Comparison of ENCODE assay signal across 8 mouse cellular contexts in genomic region chr9:43101936-43102595, GRCm38 (mm10). TPM values are rescaled to one million over a fixed set of nuclear protein-coding genes. Genes with fewer than 3 reads are reported as not detected.
A peak's percentile ranks its signal among the peaks of the same experiment; 100 is the strongest.
DNase-seq lines count a peak whose midpoint lies in the region; ATAC-seq lines count a peak whose summit lies in the region.

No protein-coding gene starts in this region.

- H3K36me3 ChIP-seq in kidney, embryonic 16.5 days (ENCODE audit: insufficient read depth, low read length): no peaks in the 10 kb centered on the region
- H3K36me3 ChIP-seq in liver, embryonic 15.5 days (replicated peaks): 0 out of 2 replicates have a peak, but pooled peaks cover 3% of the 10 kb centered on the region

- no peak for ATAC-seq in kidney, embryonic 16.5 days (ENCODE audit: low FRiP score, low TSS enrichment)
- peak; percentile 80 for ATAC-seq in liver, embryonic 15.5 days (ENCODE audit: insufficient read depth)

- peak overlapping the region; percentile 57 for H3K9ac ChIP-seq in kidney, embryonic 16.5 days (replicated peaks; ENCODE audit: low read length)
- peak overlapping the region; percentile 98 for H3K9ac ChIP-seq in liver, embryonic 15.5 days

- DNase-seq in kidney, postnatal 14 days: no peak
- DNase-seq in heart, adult 8-10 months (ENCODE audit: low spot score): peak; percentile 58
- DNase-seq in spleen, postnatal 36 days (ENCODE audit: low spot score in 2 of 2): peak; percentile 51 to 74
- DNase-seq in thymus, adult 18-20 months: no peak
- no peak for DNase-seq in adrenal gland, adult 18-20 months (ENCODE audit: low spot score in 2 of 2)
- no peak for DNase-seq in right cerebral cortex, adult 18-20 months

- peaks cover 43% of the 10 kb centered on the region for H3K4me1 ChIP-seq in kidney, embryonic 16.5 days (ENCODE audit: insufficient read depth, low read length)
- H3K4me1 ChIP-seq in liver, embryonic 15.5 days (replicated peaks): peaks cover 53% of the 10 kb centered on the region

- no peak overlapping the region for H3K27ac ChIP-seq in kidney, embryonic 16.5 days (ENCODE audit: low read length)
- H3K27ac ChIP-seq in liver, embryonic 15.5 days (replicated peaks): peak overlapping the region; percentile 97

- WGBS in kidney, embryonic 16.5 days: 74% methylated on average over 8 of the region's 8 CpGs
- WGBS in liver, embryonic 15.5 days (ENCODE audit: insufficient replicate concordance): 26% methylated on average over 8 of the region's 8 CpGs

- H3K4me2 ChIP-seq in kidney, embryonic 16.5 days (replicated peaks; ENCODE audit: low read depth, low read length): peak overlapping the region; percentile 77
- H3K4me2 ChIP-seq in liver, embryonic 15.5 days: peak overlapping the region; percentile 81

- H3K27me3 ChIP-seq in kidney, embryonic 16.5 days (ENCODE audit: insufficient read depth, low read length): no peaks in the 10 kb centered on the region
- peaks cover 25% of the 10 kb centered on the region for H3K27me3 ChIP-seq in liver, embryonic 15.5 days

- H3K4me3 ChIP-seq in kidney, embryonic 16.5 days (ENCODE audit: low read length): peak overlapping the region; percentile 21
- H3K4me3 ChIP-seq in liver, embryonic 15.5 days (replicated peaks): peak overlapping the region; percentile 93

- no peaks in the 10 kb centered on the region for H3K9me3 ChIP-seq in kidney, embryonic 16.5 days (ENCODE audit: low read length)
- H3K9me3 ChIP-seq in liver, embryonic 15.5 days (replicated peaks): no peaks in the 10 kb centered on the region

RNA-seq across cellular contexts. Expression of gene Arhgef12, which starts 5.0 kb away (rescaled TPM):
- polyA plus RNA-seq in kidney, embryonic 16.5 days (2015; fragmentation: Nextera tagmentation; extraction: Ambion mirVana): 13.0 and 16.5 TPM in 2 replicates
- 100 to 1,000 TPM; 132 to 160 (median 141) TPM for total RNA-seq in heart, adult 8-10 months (2022)
- polyA plus RNA-seq in liver, embryonic 15.5 days (2015; fragmentation: Nextera tagmentation; extraction: Ambion mirVana): 6.1 and 8.5 TPM in 2 replicates
- total RNA-seq in adrenal gland, adult 18-20 months (2021): 100 to 1,000 TPM; 114 to 125 TPM

RNA-seq across cellular contexts. Expression of gene Tmem136, which starts 14.3 kb away (rescaled TPM):
- 9.2 and 9.7 TPM in 2 replicates for polyA plus RNA-seq in kidney, embryonic 16.5 days (2015; fragmentation: Nextera tagmentation; extraction: Ambion mirVana)
- 1 to 10 TPM; 3.9 to 7.5 (median 6.6) TPM for total RNA-seq in heart, adult 8-10 months (2022)
- polyA plus RNA-seq in liver, embryonic 15.5 days (2015; fragmentation: Nextera tagmentation; extraction: Ambion mirVana): 0.76 and 1.0 TPM in 2 replicates
- total RNA-seq in adrenal gland, adult 18-20 months (2021): 1 to 10 TPM; 4.7 to 4.9 TPM

Comparison
In these comparisons a context has a peak if more than half of its experiments do, and no peak if none do; other contexts are left out.
1. DNase-seq: peak in heart, adult 8-10 months (single experiment) and spleen, postnatal 36 days (2 of 2); none in kidney, postnatal 14 days (single experiment), thymus, adult 18-20 months (0 of 2), adrenal gland, adult 18-20 months (0 of 2) and right cerebral cortex, adult 18-20 months (single experiment).